Mouse (Mus musculus) ovary, postnatal 36 days (tissue): Measurements from ENCODE around the gene Pimreg.

Source experiments
- DNase-seq: peaks from one replicate; pipeline ENCODE4 v3.0.0; 2022; ENCODE audit warnings: low spot score, mixed read lengths

The Pimreg gene

GRCm38 (mm10) chr11:72066330-72066729, 24.5 kb downstream of the Pimreg start:
- DNase-seq = no peak

GRCm38 (mm10) chr11:72067326-72067725, 25.5 kb downstream of the Pimreg start:
- DNase-seq = no peak

- DNase-seq = no peak
Measured at GRCm38 (mm10) chr11:72068026-72068425, 26.2 kb downstream of the Pimreg start.

- no peak for DNase-seq
Measured at GRCm38 (mm10) chr11:72070733-72071132, 28.9 kb downstream of the Pimreg start.

GRCm38 (mm10) chr11:72072331-72072905, 30.6 kb downstream of the Pimreg start:
- no peak for DNase-seq

- no peak for DNase-seq
Measured at GRCm38 (mm10) chr11:72074230-72074629, 32.4 kb downstream of the Pimreg start.

GRCm38 (mm10) chr11:72078056-72078455, 36.2 kb downstream of the Pimreg start:
- DNase-seq = no peak

- no peak for DNase-seq
Measured at GRCm38 (mm10) chr11:72078647-72079046, 36.8 kb downstream of the Pimreg start.

GRCm38 (mm10) chr11:72080461-72080860, 38.6 kb downstream of the Pimreg start:
- DNase-seq = no peak

- DNase-seq = no peak
Measured at GRCm38 (mm10) chr11:72082601-72083000, 40.8 kb downstream of the Pimreg start.

GRCm38 (mm10) chr11:72084337-72084736, 42.5 kb downstream of the Pimreg start:
- no peak for DNase-seq

GRCm38 (mm10) chr11:72086251-72087046, 44.6 kb downstream of the Pimreg start:
- no peak for DNase-seq

GRCm38 (mm10) chr11:72092390-72092789, 50.6 kb downstream of the Pimreg start:
- no peak for DNase-seq

GRCm38 (mm10) chr11:72094442-72094841, 52.6 kb downstream of the Pimreg start:
- DNase-seq = peak; percentile 32

- no peak for DNase-seq
Measured at GRCm38 (mm10) chr11:72095994-72096393, 54.2 kb downstream of the Pimreg start.
